Mouse (Mus musculus): Measurements from ENCODE around the gene Man1c1. TPM values are rescaled to one million over a fixed set of nuclear protein-coding genes. Genes with fewer than 3 reads are reported as not detected.

Gene Man1c1
- total RNA-seq, 2 experiments from 2014 or later: 1.4 to 6.1 TPM

DNA sequence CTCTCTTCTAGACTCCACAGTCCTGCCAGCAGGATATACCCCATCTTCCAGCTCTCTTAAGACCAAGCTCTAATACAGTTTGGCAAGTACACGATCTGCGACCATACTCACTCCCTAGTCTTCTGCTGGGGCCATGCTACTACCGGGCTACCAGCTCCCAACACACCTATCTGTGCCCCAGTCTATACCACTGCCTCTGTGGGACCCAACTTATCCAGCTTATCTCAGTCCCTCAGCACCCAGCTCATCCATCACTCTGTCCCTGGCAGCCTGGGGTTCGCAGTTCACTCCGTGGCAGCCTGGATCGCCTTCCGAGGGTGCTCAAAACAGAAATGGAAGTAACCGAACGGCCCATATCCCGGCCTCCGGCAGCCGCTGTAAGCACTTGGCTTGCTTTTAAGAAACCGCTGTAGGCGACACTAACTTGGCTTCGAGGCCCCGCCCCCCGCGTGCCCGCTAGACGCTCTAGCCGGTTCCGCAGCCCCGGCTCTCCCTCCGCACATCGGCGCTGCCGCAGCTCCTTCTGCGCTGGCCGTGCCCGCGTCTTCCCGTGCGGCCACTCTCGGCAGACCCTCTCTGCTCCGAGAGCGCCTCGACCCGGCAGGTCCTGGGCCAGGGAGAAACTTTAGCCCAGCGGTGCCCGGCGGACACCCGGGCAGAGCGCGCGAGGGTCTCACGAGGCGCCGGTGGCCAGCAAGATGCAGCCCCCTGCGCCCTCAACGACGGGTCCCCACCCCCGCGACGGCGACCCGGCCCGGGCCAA is 169.8 kb downstream of the Man1c1 start:
- peak; percentile 77 for ATAC-seq (replicated peaks; ENCODE audit: low FRiP score, poor library complexity, severe bottlenecking)

DNA sequence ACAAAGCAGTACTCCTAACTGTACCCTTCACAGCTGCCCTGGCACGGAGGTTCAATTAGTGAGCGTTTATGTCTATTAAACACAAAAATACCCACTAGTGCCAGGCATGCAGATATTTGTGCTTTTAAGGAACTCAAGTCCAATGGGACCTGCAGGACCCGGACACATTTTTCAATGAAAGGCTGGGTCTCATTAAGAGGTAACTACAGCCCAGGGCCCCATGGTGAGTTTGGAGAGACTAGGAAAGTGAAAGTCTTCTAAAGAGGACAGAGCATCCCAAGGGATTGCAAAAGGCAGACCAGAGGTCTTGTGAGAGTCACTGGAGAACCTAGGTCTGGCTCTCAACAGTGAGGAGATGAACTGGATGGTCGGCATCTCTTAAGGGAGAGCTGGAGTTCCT is 170.7 kb downstream of the Man1c1 start:
- ATAC-seq (replicated peaks; ENCODE audit: low FRiP score, poor library complexity, severe bottlenecking): no peak

DNA sequence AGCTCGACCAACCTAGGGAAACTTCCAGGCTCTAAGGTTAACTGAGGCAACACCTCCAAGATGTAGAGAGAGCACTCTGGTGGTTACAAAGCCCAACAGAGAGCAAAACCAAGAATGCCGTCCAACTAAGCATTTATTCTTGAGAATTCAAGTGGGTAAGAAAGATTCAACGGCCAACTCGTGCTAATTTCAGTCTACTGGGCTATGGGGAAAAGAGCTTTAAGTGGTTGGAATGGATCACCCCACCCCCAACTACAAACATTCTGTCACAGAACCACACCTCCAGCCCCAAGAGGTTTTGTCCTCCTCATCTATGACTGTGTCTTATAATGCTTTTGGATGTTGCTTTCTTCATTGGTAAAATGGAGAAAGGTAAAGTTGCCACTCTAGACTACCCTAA is 171.2 kb downstream of the Man1c1 start:
- ATAC-seq (replicated peaks; ENCODE audit: low FRiP score, poor library complexity, severe bottlenecking): no peak

DNA sequence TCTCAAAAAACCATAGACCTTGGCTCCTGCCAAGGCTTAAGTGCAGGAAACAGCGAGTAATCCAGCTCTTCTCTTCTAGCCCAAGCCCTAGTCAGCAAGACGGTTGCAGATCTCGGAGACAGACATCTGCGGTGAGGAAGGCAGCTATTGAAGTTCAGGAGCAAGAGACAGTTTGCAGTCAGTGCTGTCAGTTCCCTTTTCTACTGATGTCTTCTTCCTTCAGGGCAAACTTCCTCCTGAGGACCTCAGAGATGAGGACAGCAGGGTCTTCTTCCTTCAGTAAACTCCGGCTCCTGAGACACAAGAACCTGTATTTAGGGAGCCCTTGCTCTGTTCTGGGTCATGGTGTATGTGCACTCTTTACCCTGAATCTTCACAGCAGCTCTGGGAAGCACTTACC is 177.9 kb downstream of the Man1c1 start:
- ATAC-seq (replicated peaks; ENCODE audit: low FRiP score, poor library complexity, severe bottlenecking): no peak

DNA sequence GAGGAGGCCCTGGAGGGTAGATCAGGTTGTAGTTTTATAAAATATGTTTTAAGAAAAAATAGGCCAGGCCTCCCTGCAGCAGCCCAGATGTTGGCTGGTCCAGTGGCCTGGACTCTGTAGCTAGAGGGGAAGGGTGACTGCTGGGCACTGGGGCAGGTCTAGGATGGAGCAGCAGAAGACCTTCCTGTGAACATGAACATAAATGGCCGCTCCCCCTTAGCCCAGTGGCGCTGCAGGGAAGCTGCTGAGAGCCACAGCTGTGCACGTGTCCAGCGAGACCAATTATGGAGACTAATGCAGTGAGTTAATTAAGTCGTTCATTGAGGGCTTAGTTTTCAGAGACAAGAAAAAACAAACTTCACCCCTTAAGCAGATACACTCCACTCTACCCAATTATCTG is 178.3 kb downstream of the Man1c1 start:
- no peak for ATAC-seq (replicated peaks; ENCODE audit: low FRiP score, poor library complexity, severe bottlenecking)

DNA sequence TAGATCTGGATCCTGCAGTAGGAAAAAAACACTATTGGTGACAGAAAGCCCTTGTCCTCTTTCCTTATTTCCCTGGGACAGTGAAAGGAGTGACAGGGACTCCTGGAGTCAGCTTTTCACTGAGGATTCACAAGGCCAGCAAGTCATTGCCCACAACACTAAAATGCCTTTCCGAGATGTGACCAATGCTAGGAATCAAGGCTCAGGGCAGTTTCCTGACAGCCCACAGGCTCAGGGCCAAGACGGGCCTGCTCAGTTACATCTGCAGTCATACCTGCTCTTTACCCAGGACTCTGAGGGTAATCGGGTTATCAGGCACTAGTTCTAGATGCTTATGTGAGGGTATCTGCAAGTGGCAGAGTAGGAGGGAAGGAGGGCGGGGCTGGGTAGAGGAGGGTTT is 180.6 kb downstream of the Man1c1 start:
- ATAC-seq (replicated peaks; ENCODE audit: low FRiP score, poor library complexity, severe bottlenecking): no peak

DNA sequence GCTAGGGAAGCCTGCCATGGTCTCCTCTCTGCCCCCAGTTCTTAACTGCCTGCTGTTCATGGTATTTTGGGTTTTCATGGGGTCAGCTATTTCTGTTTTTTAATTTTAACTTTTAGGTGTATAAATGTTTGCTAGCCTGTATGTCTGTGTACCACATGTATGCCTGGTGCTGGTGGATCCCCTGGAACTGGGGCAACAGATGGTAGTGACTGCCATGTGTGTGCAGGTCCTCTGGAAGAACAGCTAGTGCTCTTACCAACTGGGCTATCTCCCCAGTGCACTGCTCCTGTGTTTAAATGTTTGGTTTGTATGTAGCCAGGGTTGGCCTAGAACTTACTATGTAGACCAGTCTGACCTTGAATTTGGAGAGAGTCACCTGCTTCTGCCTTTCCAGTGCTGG is 184.8 kb downstream of the Man1c1 start:
- no peak for ATAC-seq (replicated peaks; ENCODE audit: low FRiP score, poor library complexity, severe bottlenecking)

DNA sequence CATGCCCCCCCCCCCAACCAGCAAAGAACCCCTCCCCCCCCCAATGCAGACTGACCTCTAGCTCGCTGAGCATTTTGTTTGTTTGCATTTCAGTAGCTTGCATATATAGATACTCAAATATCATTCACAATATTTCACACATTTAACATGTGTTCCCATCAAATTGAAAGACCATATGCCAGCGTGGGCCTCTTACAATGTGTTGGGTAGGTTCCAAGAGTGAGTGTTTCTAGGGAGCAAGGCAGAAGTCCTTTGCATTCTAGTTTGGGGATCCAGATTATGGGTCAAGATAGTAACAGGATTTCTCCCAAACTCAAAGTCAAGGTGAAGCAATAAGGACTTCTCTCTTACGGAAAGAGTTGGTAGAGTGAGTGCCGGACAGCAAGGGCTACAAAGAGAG is 185.5 kb downstream of the Man1c1 start:
- no peak for ATAC-seq (replicated peaks; ENCODE audit: low FRiP score, poor library complexity, severe bottlenecking)

DNA sequence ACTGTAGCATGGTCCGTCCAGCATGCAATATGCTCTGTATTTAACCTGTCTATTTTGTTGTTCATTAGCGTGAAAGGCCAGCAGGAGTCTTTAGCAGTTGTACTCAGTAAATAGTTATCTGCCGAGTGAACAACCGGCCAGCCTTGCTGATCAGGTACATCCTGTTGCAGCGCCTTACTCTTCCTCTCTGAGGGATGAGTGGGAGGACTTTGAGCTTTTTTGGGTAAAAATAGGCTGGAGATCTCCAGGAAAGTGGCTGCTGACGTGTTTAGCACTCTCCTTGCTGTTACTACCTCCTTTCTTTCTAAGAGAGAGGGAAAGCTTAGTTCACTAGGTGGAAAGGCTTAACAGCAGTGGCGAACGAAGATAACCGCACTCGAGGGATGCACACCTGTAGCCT is 186.4 kb downstream of the Man1c1 start:
- ATAC-seq (replicated peaks; ENCODE audit: low FRiP score, poor library complexity, severe bottlenecking): no peak

DNA sequence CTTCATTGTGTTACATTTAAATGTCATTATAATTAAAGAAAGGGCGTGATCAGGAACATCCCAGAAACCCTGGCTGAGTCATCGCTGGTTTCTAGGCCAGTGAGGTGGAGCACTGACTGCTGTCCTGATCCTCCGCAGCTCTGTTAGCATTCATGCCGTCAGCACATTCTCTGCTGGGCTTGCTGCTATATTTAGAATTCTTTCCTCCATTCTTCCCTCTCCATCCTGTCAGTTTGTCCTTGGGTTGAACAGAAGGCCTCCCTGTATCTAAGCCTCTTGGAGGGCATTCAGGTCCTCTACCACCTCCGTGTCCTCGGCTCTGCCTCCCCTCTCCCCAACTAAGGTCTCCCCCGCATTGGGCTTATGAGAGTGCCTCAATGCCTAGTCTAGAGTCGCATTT is 187.1 kb downstream of the Man1c1 start:
- ATAC-seq (replicated peaks; ENCODE audit: low FRiP score, poor library complexity, severe bottlenecking): no peak

DNA sequence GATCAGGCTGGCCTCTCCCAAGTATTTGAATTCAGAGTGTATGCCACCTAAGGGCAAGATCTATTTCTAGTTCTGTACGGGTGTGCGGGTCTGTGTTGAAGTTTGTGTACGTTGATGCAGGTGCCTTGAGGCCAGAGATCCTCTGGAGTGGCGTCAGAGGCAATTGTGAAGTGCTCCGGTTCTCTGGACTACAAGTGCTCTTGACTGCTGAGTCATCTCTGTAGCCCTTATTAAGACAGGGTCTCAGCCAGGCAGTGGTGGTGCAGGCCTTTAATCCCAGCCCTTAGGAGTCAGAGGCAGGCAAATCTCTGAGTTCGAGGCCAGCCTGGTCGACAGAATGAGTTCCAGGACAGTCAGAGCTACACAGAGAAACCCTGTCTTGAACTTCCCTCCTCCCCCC is 188.5 kb downstream of the Man1c1 start:
- ATAC-seq (replicated peaks; ENCODE audit: low FRiP score, poor library complexity, severe bottlenecking): no peak

DNA sequence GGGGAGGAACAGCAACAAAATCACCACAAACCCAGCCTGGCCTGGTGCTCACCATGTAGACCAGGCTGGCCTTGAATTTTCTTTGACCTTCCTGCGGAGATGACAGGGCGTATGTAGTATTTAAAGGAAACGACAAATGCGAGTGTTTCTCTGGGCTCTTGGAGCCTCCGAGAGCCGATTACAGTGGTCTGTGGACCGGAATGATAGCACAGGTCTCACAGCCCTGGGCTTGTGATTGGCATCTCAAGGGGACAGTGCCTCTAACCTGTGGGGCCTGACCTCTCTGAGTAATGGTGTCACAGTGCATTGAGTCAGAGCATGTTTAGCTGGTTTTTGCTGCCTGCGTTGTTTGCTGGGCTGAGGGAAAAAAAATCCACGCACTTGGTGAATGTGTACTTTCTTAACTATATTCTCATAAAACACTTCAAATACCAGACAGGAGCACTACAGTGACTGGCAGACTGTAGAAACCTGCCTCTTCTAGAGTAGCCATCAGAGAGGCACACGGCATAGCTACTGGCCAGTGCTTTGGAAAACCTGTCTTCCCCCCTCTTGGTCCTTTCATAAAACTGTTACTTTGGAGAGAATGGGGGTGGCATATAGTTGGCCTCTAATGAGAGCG is 189.7 kb downstream of the Man1c1 start:
- no peak for ATAC-seq (replicated peaks; ENCODE audit: low FRiP score, poor library complexity, severe bottlenecking)

DNA sequence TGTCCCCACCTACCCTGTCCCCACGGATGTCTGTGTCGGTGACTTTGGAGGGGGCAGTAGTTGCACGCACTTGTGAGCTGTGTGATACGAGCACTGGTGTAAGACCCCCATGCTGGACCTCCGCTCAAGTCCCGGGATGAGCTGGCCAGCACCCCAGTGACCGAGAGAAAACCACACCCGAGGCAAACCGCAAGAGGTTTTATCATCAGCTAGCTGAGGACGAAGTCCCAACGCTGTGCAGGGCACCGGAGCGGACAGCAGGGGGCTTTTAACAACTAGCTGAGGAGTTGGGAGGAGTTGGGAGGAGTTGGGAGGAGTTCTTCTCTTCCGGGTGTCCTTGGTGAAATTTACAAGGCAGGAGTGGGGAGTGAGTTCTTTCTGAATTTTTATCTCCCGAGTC is 191.3 kb downstream of the Man1c1 start:
- peak; percentile 80 for ATAC-seq (replicated peaks; ENCODE audit: low FRiP score, poor library complexity, severe bottlenecking)

DNA sequence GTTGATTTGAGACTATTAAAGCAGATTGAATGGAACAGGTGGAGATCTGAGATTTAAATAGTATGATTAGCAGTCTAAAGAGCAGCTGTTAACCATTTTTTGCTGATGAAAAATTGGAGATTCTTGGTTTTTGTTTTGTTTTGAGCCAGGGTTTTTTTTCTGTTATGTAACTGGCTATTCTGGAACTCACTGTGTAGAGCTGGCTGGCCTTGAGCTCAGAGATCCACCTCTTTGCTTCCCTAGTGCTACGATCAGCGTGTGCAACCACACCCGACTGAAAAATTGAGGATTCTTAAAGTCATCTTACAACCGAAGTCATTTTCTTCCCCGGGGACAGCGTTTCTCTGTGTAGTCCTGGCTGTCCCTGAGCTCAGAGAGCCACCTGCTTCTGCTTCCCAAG is 192.4 kb downstream of the Man1c1 start:
- ATAC-seq (replicated peaks; ENCODE audit: low FRiP score, poor library complexity, severe bottlenecking): no peak

Other genes starting within 250 kb of the Man1c1 start
- gene Stmn1, start 236.0 kb downstream of the Man1c1 start, total RNA-seq (2015; ENCODE audit: low replicate concordance): 207 and 212 TPM in 2 replicates
- gene Stmn1, start 236.0 kb downstream of the Man1c1 start, total RNA-seq (2017; ENCODE audit: low replicate concordance): 201 and 236 TPM in 2 replicates
- gene Paqr7, start 207.6 kb downstream of the Man1c1 start, total RNA-seq (2015; ENCODE audit: low replicate concordance): 1.7 and 4.4 TPM in 2 replicates
- 2.1 and 7.8 TPM in 2 replicates for gene Paqr7, start 207.6 kb downstream of the Man1c1 start, total RNA-seq (2017; ENCODE audit: low replicate concordance)
- 4.0 and 7.3 TPM in 2 replicates for gene Aunip, start 193.3 kb downstream of the Man1c1 start, total RNA-seq (2015; ENCODE audit: low replicate concordance)
- 6.8 and 8.4 TPM in 2 replicates for gene Aunip, start 193.3 kb downstream of the Man1c1 start, total RNA-seq (2017; ENCODE audit: low replicate concordance)
- gene Mtfr1l, start 168.9 kb downstream of the Man1c1 start, total RNA-seq (2015; ENCODE audit: low replicate concordance): 7.9 and 20.3 TPM in 2 replicates
- gene Mtfr1l, start 168.9 kb downstream of the Man1c1 start, total RNA-seq (2017; ENCODE audit: low replicate concordance): 7.9 and 8.3 TPM in 2 replicates
- 6.3 and 7.9 TPM in 2 replicates for gene Selenon, start 152.1 kb downstream of the Man1c1 start, total RNA-seq (2015; ENCODE audit: low replicate concordance)
- 1.4 and 2.9 TPM in 2 replicates for gene Selenon, start 152.1 kb downstream of the Man1c1 start, total RNA-seq (2017; ENCODE audit: low replicate concordance)
- 5.6 and 10.9 TPM in 2 replicates for gene Ldlrap1, start 63.7 kb upstream of the Man1c1 start, total RNA-seq (2015; ENCODE audit: low replicate concordance)
- 4.7 and 6.6 TPM in 2 replicates for gene Ldlrap1, start 63.7 kb upstream of the Man1c1 start, total RNA-seq (2017; ENCODE audit: low replicate concordance)
- 13.0 and 19.4 TPM in 2 replicates for gene Maco1, start 149.1 kb upstream of the Man1c1 start, total RNA-seq (2015; ENCODE audit: low replicate concordance)
- gene Maco1, start 149.1 kb upstream of the Man1c1 start, total RNA-seq (2017; ENCODE audit: low replicate concordance): 36.0 and 39.9 TPM in 2 replicates
- gene Rhd, start 160.2 kb upstream of the Man1c1 start, total RNA-seq (2015; ENCODE audit: low replicate concordance): 408 and 436 TPM in 2 replicates
- 820 and 839 TPM in 2 replicates for gene Rhd, start 160.2 kb upstream of the Man1c1 start, total RNA-seq (2017; ENCODE audit: low replicate concordance)
- gene Tmem50a, start 210.7 kb upstream of the Man1c1 start, total RNA-seq (2015; ENCODE audit: low replicate concordance): 150 and 151 TPM in 2 replicates
- gene Tmem50a, start 210.7 kb upstream of the Man1c1 start, total RNA-seq (2017; ENCODE audit: low replicate concordance): 200 and 208 TPM in 2 replicates
- gene Rsrp1, start 219.3 kb upstream of the Man1c1 start, total RNA-seq (2015; ENCODE audit: low replicate concordance): 2,585 and 2,588 TPM in 2 replicates
- 1,104 and 1,368 TPM in 2 replicates for gene Rsrp1, start 219.3 kb upstream of the Man1c1 start, total RNA-seq (2017; ENCODE audit: low replicate concordance)
- 103 and 110 TPM in 2 replicates for gene Syf2, start 226.6 kb upstream of the Man1c1 start, total RNA-seq (2015; ENCODE audit: low replicate concordance)
- gene Syf2, start 226.6 kb upstream of the Man1c1 start, total RNA-seq (2017; ENCODE audit: low replicate concordance): 291 and 294 TPM in 2 replicates